Mouse (Mus musculus): ENCODE results near the gene Exoc8. TPM values are rescaled to one million over a fixed set of nuclear protein-coding genes. Genes with fewer than 3 reads are reported as not detected.

The Exoc8 gene
- polyA plus RNA-seq, 1 experiment from 2014 or later: 8.1 TPM

DNA sequence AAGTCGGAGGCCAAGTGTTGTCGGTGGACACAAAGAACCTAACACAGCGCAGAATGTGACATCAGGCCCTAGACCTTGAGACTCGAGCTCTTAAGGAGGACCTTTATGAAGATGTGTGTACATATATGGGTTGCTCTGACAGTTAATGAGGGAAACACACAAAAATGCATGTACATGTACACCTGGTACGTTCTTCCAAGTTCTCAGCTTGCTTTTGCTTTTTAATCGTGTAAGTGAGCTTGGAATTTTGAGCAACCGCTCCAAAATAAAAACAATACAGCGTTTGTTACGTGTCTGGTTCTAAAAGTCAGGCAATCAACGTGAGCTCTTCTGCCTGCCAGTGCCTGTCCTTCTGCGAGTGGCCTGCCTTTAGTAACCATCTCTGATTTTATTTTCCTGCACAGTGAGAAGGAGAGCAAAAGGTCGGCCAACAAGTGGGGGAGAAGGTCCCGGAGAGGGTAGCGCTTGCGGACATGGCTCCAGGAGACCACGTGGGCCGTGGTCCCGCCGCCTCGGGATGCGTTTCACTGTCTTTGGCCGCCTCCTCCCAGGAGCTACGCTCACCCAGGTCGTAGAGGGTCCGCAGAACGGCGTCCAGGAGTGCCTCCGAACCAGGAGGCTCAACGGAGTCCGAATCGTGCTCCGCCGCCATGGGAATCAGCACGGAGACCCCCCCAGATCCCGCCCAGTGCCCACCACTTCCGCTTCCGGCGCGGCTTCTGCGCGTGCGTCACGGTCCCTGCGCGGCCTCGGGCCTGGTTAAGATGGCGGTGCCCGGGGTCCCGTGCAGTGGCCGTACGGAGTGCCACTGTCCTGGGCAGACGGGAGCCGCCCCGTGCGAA, 35.0 kb downstream of the Exoc8 start, which contains the start of the genes Gnpat and 2810004N23Rik:
Gene Gnpat (plus strand): TSS at position 713 of the 842 bp plus-strand sequence.
Gene 2810004N23Rik (minus strand): TSS at position 800 of the 842 bp plus-strand sequence.
- ATAC-seq (ENCODE audit: low FRiP score, low TSS enrichment): peak; percentile 98
- WGBS: 2% methylated on average over 49 of the region's 55 CpGs
- no peaks in the 10 kb centered on the region for H3K27me3 ChIP-seq (ENCODE audit: insufficient read depth, low read length)
- peak within 1 kb of the TSS; percentile 89 for H3K4me3 ChIP-seq (ENCODE audit: low read length)
- peak within 1 kb of the TSS; percentile 82 for H3K4me2 ChIP-seq (replicated peaks; ENCODE audit: low read depth, low read length)
- peak within 1 kb of the TSS; percentile 95 for H3K27ac ChIP-seq (ENCODE audit: low read length)
- H3K9ac ChIP-seq (replicated peaks; ENCODE audit: low read length): peak within 1 kb of the TSS; percentile 98
- H3K36me3 ChIP-seq (ENCODE audit: insufficient read depth, low read length): peaks cover 29% of the 10 kb centered on the region
- peaks cover 6% of the 10 kb centered on the region for H3K4me1 ChIP-seq (ENCODE audit: insufficient read depth, low read length)
- H3K9me3 ChIP-seq (ENCODE audit: low read length): peaks cover 3% of the 10 kb centered on the region

DNA sequence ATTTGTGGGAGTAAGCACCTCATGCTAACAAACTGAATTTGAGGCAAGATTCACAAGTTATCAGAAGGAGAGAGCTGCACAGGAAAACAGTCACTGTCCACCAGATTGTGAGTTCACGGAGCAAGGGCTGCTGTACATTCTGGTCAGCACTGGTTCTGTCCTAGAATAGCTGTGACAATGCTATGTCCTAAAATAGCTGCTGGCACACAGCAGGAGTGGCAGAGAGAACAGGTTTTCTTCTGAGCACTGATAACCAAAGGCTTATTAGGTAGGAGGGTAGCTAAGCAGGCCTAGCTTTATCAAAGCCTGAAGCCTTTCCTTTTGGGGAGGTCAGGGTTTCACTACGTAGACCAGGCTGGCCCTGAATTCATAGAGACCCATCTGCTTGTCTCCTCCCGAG, 37.3 kb downstream of the Exoc8 start:
- Histone ChIP-seq H3K4me2 (replicated peaks; ENCODE audit: low read depth, low read length) (no peak overlapping the region), H3K27me3 (ENCODE audit: insufficient read depth, low read length) (no peaks in the 10 kb centered on the region), H3K27ac (ENCODE audit: low read length) (no peak overlapping the region), H3K4me1 (ENCODE audit: insufficient read depth, low read length) (peaks cover 6% of the 10 kb centered on the region), H3K9ac (replicated peaks; ENCODE audit: low read length) (no peak overlapping the region), H3K9me3 (ENCODE audit: low read length) (peaks cover 25% of the 10 kb centered on the region), H3K4me3 (ENCODE audit: low read length) (no peak overlapping the region), H3K36me3 (ENCODE audit: insufficient read depth, low read length) (peaks cover 52% of the 10 kb centered on the region)
- no peak for ATAC-seq (ENCODE audit: low FRiP score, low TSS enrichment)
- WGBS: 91% methylated on average over 3 of the region's 3 CpGs

DNA sequence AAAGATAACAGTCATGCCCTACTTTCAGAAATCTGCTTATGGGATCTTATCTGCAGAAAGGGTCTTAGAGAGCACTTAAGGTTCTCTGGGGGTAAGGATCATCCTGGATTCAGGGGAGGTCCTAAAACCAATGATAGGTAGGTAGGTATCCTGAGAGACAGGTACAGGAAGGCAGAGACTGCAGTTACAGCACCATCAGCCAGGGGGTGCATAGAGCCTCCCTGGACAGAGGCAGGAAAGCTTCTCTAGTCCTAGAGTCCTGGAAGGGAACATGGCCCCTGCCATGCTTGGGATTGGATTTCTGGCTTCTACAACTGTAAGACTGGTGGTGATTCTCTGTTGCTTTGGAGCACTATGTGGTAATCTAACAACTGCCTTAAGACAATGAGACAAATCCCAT, 38.0 kb downstream of the Exoc8 start:
- Histone ChIP-seq H3K4me3 (ENCODE audit: low read length) (no peak overlapping the region), H3K4me2 (replicated peaks; ENCODE audit: low read depth, low read length) (no peak overlapping the region), H3K4me1 (ENCODE audit: insufficient read depth, low read length) (peaks cover 6% of the 10 kb centered on the region), H3K27me3 (ENCODE audit: insufficient read depth, low read length) (no peaks in the 10 kb centered on the region), H3K27ac (ENCODE audit: low read length) (no peak overlapping the region), H3K36me3 (ENCODE audit: insufficient read depth, low read length) (peaks cover 59% of the 10 kb centered on the region), H3K9ac (replicated peaks; ENCODE audit: low read length) (no peak overlapping the region), H3K9me3 (ENCODE audit: low read length) (peaks cover 33% of the 10 kb centered on the region)
- ATAC-seq (ENCODE audit: low FRiP score, low TSS enrichment): no peak

GRCm38 (mm10) chr8:124853511-124853910, 44.0 kb downstream of the Exoc8 start:
- Histone ChIP-seq H3K9me3 (ENCODE audit: low read length) (peaks cover 52% of the 10 kb centered on the region), H3K27ac (ENCODE audit: low read length) (no peak overlapping the region), H3K4me3 (ENCODE audit: low read length) (no peak overlapping the region), H3K36me3 (ENCODE audit: insufficient read depth, low read length) (peaks cover 61% of the 10 kb centered on the region), H3K9ac (replicated peaks; ENCODE audit: low read length) (no peak overlapping the region), H3K4me2 (replicated peaks; ENCODE audit: low read depth, low read length) (no peak overlapping the region), H3K27me3 (ENCODE audit: insufficient read depth, low read length) (no peaks in the 10 kb centered on the region), H3K4me1 (ENCODE audit: insufficient read depth, low read length) (no peaks in the 10 kb centered on the region)
- ATAC-seq (ENCODE audit: low FRiP score, low TSS enrichment): no peak
- WGBS: 97% methylated on average over 1 of the region's 1 CpGs

GRCm38 (mm10) chr8:124845573-124845972, 51.9 kb downstream of the Exoc8 start:
- ATAC-seq (ENCODE audit: low FRiP score, low TSS enrichment): no peak
- no peak overlapping the region for H3K27ac ChIP-seq (ENCODE audit: low read length)
- H3K4me3 ChIP-seq (ENCODE audit: low read length): no peak overlapping the region
- no peak overlapping the region for H3K9ac ChIP-seq (replicated peaks; ENCODE audit: low read length)
- H3K4me2 ChIP-seq (replicated peaks; ENCODE audit: low read depth, low read length): no peak overlapping the region
- WGBS: 50% methylated on average over 5 of the region's 5 CpGs
- H3K27me3 ChIP-seq (ENCODE audit: insufficient read depth, low read length): no peaks in the 10 kb centered on the region
- no peaks in the 10 kb centered on the region for H3K9me3 ChIP-seq (ENCODE audit: low read length)
- peaks cover 14% of the 10 kb centered on the region for H3K36me3 ChIP-seq (ENCODE audit: insufficient read depth, low read length)
- 0 out of 2 replicates have a peak, but pooled peaks cover 3% of the 10 kb centered on the region for H3K4me1 ChIP-seq (ENCODE audit: insufficient read depth, low read length)

GRCm38 (mm10) chr8:124845131-124845530, 52.4 kb downstream of the Exoc8 start:
- no peak overlapping the region for H3K4me2 ChIP-seq (replicated peaks; ENCODE audit: low read depth, low read length)
- H3K9ac ChIP-seq (replicated peaks; ENCODE audit: low read length): no peak overlapping the region
- no peak overlapping the region for H3K4me3 ChIP-seq (ENCODE audit: low read length)
- H3K4me1 ChIP-seq (ENCODE audit: insufficient read depth, low read length): 0 out of 2 replicates have a peak, but pooled peaks cover 3% of the 10 kb centered on the region
- H3K27ac ChIP-seq (ENCODE audit: low read length): no peak overlapping the region
- WGBS: 43% methylated on average over 3 of the region's 3 CpGs
- ATAC-seq (ENCODE audit: low FRiP score, low TSS enrichment): no peak
- H3K27me3 ChIP-seq (ENCODE audit: insufficient read depth, low read length): no peaks in the 10 kb centered on the region
- H3K36me3 ChIP-seq (ENCODE audit: insufficient read depth, low read length): peaks cover 17% of the 10 kb centered on the region
- no peaks in the 10 kb centered on the region for H3K9me3 ChIP-seq (ENCODE audit: low read length)

Other genes with a start within 250 kb of the Exoc8 start
- 28.0 and 31.7 TPM in 2 replicates for gene 2310022B05Rik, start 234.3 kb downstream of the Exoc8 start, polyA plus RNA-seq (2015; fragmentation: Nextera tagmentation; extraction: Ambion mirVana)
- gene Ttc13, start 175.7 kb downstream of the Exoc8 start, polyA plus RNA-seq (2015; fragmentation: Nextera tagmentation; extraction: Ambion mirVana): 43.5 and 49.9 TPM in 2 replicates
- gene Arv1, start 175.6 kb downstream of the Exoc8 start, polyA plus RNA-seq (2015; fragmentation: Nextera tagmentation; extraction: Ambion mirVana): 23.8 and 27.2 TPM in 2 replicates
- 3.4 and 4.0 TPM in 2 replicates for gene Fam89a, start 145.9 kb downstream of the Exoc8 start, polyA plus RNA-seq (2015; fragmentation: Nextera tagmentation; extraction: Ambion mirVana)
- gene Trim67, start 104.6 kb downstream of the Exoc8 start, polyA plus RNA-seq (2015; fragmentation: Nextera tagmentation; extraction: Ambion mirVana): 0.05 and 0.09 TPM in 2 replicates
- gene Gnpat, start 34.7 kb downstream of the Exoc8 start, polyA plus RNA-seq (2015; fragmentation: Nextera tagmentation; extraction: Ambion mirVana): 120 and 122 TPM in 2 replicates
- 47.6 and 50.1 TPM in 2 replicates for gene 2810004N23Rik, start 34.6 kb downstream of the Exoc8 start, polyA plus RNA-seq (2015; fragmentation: Nextera tagmentation; extraction: Ambion mirVana)
- gene Sprtn, start 181 bp upstream of the Exoc8 start, polyA plus RNA-seq (2015; fragmentation: Nextera tagmentation; extraction: Ambion mirVana): 9.1 and 9.8 TPM in 2 replicates
- gene Egln1, start 51.6 kb upstream of the Exoc8 start, polyA plus RNA-seq (2015; fragmentation: Nextera tagmentation; extraction: Ambion mirVana): 9.0 and 10.3 TPM in 2 replicates
- gene Tsnax, start 115.3 kb upstream of the Exoc8 start, polyA plus RNA-seq (2015; fragmentation: Nextera tagmentation; extraction: Ambion mirVana): 123 and 129 TPM in 2 replicates
- gene Disc1, start 156.5 kb upstream of the Exoc8 start, polyA plus RNA-seq (2015; fragmentation: Nextera tagmentation; extraction: Ambion mirVana): 2.1 and 3.2 TPM in 2 replicates

Measured in kidney, embryonic 16.5 days (tissue).